Mouse (Mus musculus): ENCODE data around the gene Olfr517.

The Olfr517 gene

DNA sequence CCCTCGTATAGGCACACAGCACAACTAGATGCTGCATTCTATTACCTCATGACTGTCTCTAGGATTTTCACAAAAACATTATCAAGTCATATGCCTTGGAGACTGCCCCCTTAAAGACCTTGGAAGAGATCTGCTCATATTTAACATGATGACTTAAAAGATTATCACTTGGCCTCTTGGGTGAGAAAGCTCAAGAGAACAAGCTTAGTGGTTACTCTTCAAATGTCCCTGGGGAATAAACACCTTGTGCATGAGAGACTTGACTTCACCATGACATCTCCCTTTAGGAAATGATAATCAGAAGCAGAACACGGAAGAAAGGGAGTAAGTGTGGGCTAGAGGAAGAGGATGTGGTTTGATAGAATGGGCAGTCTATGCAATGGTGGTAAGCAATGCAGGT lies at the start of gene Olfr517:
TSS of gene Olfr517 (minus strand) at position 101 of the 400 bp plus-strand sequence.
- DNase-seq = no peak

DNA sequence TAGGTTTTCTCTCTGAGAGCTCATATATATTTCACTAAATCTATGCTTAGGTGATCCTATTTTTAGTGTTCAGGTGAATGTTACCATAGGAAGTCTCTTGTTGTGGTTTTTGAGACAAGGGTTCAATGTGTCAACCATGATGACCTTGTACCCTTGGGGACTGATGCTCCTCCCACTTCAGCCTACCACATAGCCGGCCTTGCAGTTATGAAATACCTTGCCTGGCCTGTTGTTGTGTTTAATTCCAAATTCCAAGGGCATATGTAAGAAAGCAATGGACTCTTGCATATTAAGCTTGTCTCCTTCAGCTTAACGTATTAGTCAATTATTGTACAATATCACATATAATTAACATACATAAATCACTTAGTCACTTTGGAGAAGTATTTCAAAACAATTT lies 31.8 kb upstream of the Olfr517 start:
- no peak for DNase-seq

DNA sequence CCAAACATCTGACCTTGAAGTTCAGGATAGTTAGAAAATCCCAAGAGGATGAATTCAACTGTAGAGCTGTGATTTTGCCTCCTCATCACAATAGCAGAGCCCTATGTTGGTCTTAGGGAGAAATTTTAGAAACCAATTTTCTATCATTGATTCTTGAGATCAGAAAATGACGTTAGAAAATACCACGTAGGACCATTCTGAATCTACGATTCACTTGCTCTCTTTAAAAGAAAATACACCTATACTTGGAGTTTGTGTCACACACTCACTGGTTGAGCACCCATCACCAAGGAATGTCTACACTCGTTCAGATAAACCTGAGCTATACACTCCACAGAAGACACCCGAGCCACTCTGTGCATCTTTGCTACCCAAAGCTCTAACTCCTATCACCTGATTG lies 22.1 kb upstream of the Olfr517 start, which contains the start of gene Olfr519:
TSS of gene Olfr519 (minus strand) at position 101 of the 400 bp plus-strand sequence.
- no peak for DNase-seq

DNA sequence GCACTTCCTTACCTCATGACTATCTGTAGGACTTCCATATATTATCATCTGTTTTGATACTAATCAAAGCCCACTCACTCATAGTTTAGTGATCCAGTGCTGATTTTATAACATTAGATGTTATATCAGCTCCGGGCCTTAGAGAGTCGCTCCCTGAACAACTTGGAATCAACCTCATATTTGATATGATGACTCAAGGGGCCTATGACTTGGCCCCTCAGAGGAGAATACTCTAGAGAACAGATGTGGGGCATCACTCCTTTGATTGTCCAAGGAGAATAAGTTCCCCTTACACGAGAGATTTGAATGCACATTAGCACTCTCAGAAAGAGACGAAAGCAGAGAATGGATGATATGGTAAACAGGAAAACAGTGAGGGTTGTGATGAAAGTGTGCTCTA lies 12.7 kb upstream of the Olfr517 start, which contains the start of gene Olfr518:
TSS of gene Olfr518 (minus strand) at position 101 of the 400 bp plus-strand sequence.
- no peak for DNase-seq

DNA sequence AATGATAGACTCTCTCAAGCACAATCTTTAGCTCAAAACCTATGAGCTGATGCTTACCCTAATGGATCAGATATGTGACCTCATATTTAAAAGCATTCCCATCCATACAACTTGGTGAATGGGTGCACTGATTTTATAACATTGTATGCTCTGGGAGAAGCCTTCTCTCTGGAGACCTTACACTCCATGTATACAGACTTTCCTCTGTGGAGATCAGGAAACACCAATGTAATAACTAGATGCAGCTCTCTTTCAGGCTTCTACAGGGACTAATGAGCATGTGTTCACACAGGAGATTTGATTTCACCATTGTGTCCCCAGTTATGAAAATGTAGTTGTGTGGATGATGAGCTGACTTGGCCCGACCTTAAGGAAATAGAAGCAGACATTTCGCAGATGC lies 21.8 kb downstream of the Olfr517 start, which contains the start of gene Olfr516:
TSS of gene Olfr516 (minus strand) at position 101 of the 400 bp plus-strand sequence.
- DNase-seq = no peak

DNA sequence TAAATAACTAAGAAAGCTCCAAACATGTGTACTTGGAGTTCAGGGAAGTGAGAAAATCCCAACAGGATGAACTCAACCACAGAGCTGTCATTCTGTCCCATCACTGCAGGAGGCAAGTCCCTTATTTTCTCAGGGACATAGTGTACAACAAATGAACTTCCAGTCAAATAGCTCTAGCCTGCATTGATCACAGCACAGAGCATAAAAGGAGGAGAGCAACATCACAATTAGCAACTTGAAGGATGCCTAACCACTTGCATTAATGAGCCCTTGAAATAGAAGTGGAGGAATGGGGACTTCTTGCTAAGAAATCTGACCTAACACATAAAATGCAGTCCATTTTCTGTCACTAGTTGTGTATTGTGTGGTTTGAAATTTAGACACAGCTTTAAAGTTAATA lies 46.3 kb downstream of the Olfr517 start, which contains the start of gene Olfr514:
TSS of gene Olfr514 (minus strand) at position 101 of the 400 bp plus-strand sequence.
- DNase-seq = no peak
